Mouse (Mus musculus): ENCODE measurements at regions not wholly inside any gene's neighbourhood (a gene's known extent, or its start where the extent isn't known, plus 50 kb on each side); places are given as distances from the start of the nearest gene placed in this dataset.

GRCm38 (mm10) chr15:39998063-39998462, 136.1 kb upstream of the 9330182O14Rik start:
- H3K27ac ChIP-seq (ENCODE audit: low read length): no peak overlapping the region
- H3K36me3 ChIP-seq (ENCODE audit: control insufficient read depth, insufficient read depth, low read length): no peaks in the 10 kb centered on the region
- no peaks in the 10 kb centered on the region for H3K4me1 ChIP-seq (ENCODE audit: control insufficient read depth, insufficient read depth, low read length)
- no peak for ATAC-seq (ENCODE audit: insufficient read depth, low FRiP score)
- 45% methylated on average over 5 of the region's 5 CpGs for WGBS
- H3K9me3 ChIP-seq (replicated peaks; ENCODE audit: control insufficient read depth, low read length): no peaks in the 10 kb centered on the region
- H3K4me2 ChIP-seq (ENCODE audit: low read depth, low read length): no peak overlapping the region
- H3K9ac ChIP-seq (ENCODE audit: low read length): no peak overlapping the region
- no peak overlapping the region for H3K4me3 ChIP-seq (replicated peaks; ENCODE audit: low read length)
- no peaks in the 10 kb centered on the region for H3K27me3 ChIP-seq (ENCODE audit: control insufficient read depth, insufficient read depth, low read length)

- WGBS: 46% methylated on average over 5 of the region's 5 CpGs
- Histone ChIP-seq H3K4me3 (replicated peaks; ENCODE audit: low read length) (no peak overlapping the region), H3K4me2 (ENCODE audit: low read depth, low read length) (no peak overlapping the region), H3K4me1 (ENCODE audit: control insufficient read depth, insufficient read depth, low read length) (no peaks in the 10 kb centered on the region), H3K27me3 (ENCODE audit: control insufficient read depth, insufficient read depth, low read length) (no peaks in the 10 kb centered on the region), H3K9ac (ENCODE audit: low read length) (no peak overlapping the region), H3K36me3 (ENCODE audit: control insufficient read depth, insufficient read depth, low read length) (no peaks in the 10 kb centered on the region), H3K9me3 (replicated peaks; ENCODE audit: control insufficient read depth, low read length) (no peaks in the 10 kb centered on the region), H3K27ac (ENCODE audit: low read length) (no peak overlapping the region)
- no peak for ATAC-seq (ENCODE audit: insufficient read depth, low FRiP score)
Measured at GRCm38 (mm10) chr15:40000022-40000421, 134.1 kb upstream of the 9330182O14Rik start.

- no peak overlapping the region for H3K4me2 ChIP-seq (ENCODE audit: low read depth, low read length)
- H3K27ac ChIP-seq (ENCODE audit: low read length): no peak overlapping the region
- no peak for ATAC-seq (ENCODE audit: insufficient read depth, low FRiP score)
- 76% methylated on average over 16 of the region's 16 CpGs for WGBS
- no peak overlapping the region for H3K9ac ChIP-seq (ENCODE audit: low read length)
- no peak overlapping the region for H3K4me3 ChIP-seq (replicated peaks; ENCODE audit: low read length)
- H3K4me1 ChIP-seq (ENCODE audit: control insufficient read depth, insufficient read depth, low read length): 0 out of 2 replicates have a peak, but pooled peaks cover 5% of the 10 kb centered on the region
- no peaks in the 10 kb centered on the region for H3K9me3 ChIP-seq (replicated peaks; ENCODE audit: control insufficient read depth, low read length)
- no peaks in the 10 kb centered on the region for H3K27me3 ChIP-seq (ENCODE audit: control insufficient read depth, insufficient read depth, low read length)
- no peaks in the 10 kb centered on the region for H3K36me3 ChIP-seq (ENCODE audit: control insufficient read depth, insufficient read depth, low read length)
Measured at GRCm38 (mm10) chr15:40005096-40005495, 129.1 kb upstream of the 9330182O14Rik start.

- 9% methylated on average over 5 of the region's 5 CpGs for WGBS
- peak; percentile 40; the same call in 1 of the 2 replicates for ATAC-seq (ENCODE audit: insufficient read depth, low FRiP score)
- no peaks in the 10 kb centered on the region for H3K36me3 ChIP-seq (ENCODE audit: control insufficient read depth, insufficient read depth, low read length)
- no peak overlapping the region for H3K27ac ChIP-seq (ENCODE audit: low read length)
- H3K9ac ChIP-seq (ENCODE audit: low read length): no peak overlapping the region
- no peaks in the 10 kb centered on the region for H3K27me3 ChIP-seq (ENCODE audit: control insufficient read depth, insufficient read depth, low read length)
- no peaks in the 10 kb centered on the region for H3K9me3 ChIP-seq (replicated peaks; ENCODE audit: control insufficient read depth, low read length)
- H3K4me2 ChIP-seq (ENCODE audit: low read depth, low read length): no peak overlapping the region
- H3K4me1 ChIP-seq (ENCODE audit: control insufficient read depth, insufficient read depth, low read length): 0 out of 2 replicates have a peak, but pooled peaks cover 5% of the 10 kb centered on the region
- no peak overlapping the region for H3K4me3 ChIP-seq (replicated peaks; ENCODE audit: low read length)
Measured at GRCm38 (mm10) chr15:40007844-40008243, 126.3 kb upstream of the 9330182O14Rik start.

GRCm38 (mm10) chr15:40013833-40014232, 120.3 kb upstream of the 9330182O14Rik start:
- H3K9ac ChIP-seq (ENCODE audit: low read length): no peak overlapping the region
- no peak overlapping the region for H3K4me2 ChIP-seq (ENCODE audit: low read depth, low read length)
- no peaks in the 10 kb centered on the region for H3K36me3 ChIP-seq (ENCODE audit: control insufficient read depth, insufficient read depth, low read length)
- no peak overlapping the region for H3K27ac ChIP-seq (ENCODE audit: low read length)
- no peak overlapping the region for H3K4me3 ChIP-seq (replicated peaks; ENCODE audit: low read length)
- H3K27me3 ChIP-seq (ENCODE audit: control insufficient read depth, insufficient read depth, low read length): no peaks in the 10 kb centered on the region
- ATAC-seq (ENCODE audit: insufficient read depth, low FRiP score): no peak
- H3K4me1 ChIP-seq (ENCODE audit: control insufficient read depth, insufficient read depth, low read length): peaks cover 9% of the 10 kb centered on the region
- 93% methylated on average over 3 of the region's 3 CpGs for WGBS
- H3K9me3 ChIP-seq (replicated peaks; ENCODE audit: control insufficient read depth, low read length): no peaks in the 10 kb centered on the region

- H3K27me3 ChIP-seq (ENCODE audit: control insufficient read depth, insufficient read depth, low read length): no peaks in the 10 kb centered on the region
- WGBS: 74% methylated on average over 2 of the region's 2 CpGs
- no peak for ATAC-seq (ENCODE audit: insufficient read depth, low FRiP score)
- H3K4me2 ChIP-seq (ENCODE audit: low read depth, low read length): no peak overlapping the region
- no peak overlapping the region for H3K27ac ChIP-seq (ENCODE audit: low read length)
- no peak overlapping the region for H3K4me3 ChIP-seq (replicated peaks; ENCODE audit: low read length)
- no peak overlapping the region for H3K9ac ChIP-seq (ENCODE audit: low read length)
- no peaks in the 10 kb centered on the region for H3K9me3 ChIP-seq (replicated peaks; ENCODE audit: control insufficient read depth, low read length)
- no peaks in the 10 kb centered on the region for H3K36me3 ChIP-seq (ENCODE audit: control insufficient read depth, insufficient read depth, low read length)
- H3K4me1 ChIP-seq (ENCODE audit: control insufficient read depth, insufficient read depth, low read length): peaks cover 9% of the 10 kb centered on the region
Measured at GRCm38 (mm10) chr15:40017019-40017418, 117.1 kb upstream of the 9330182O14Rik start.

- Histone ChIP-seq H3K36me3 (ENCODE audit: control insufficient read depth, insufficient read depth, low read length) (no peaks in the 10 kb centered on the region), H3K4me2 (ENCODE audit: low read depth, low read length) (peak overlapping the region; percentile 45), H3K9me3 (replicated peaks; ENCODE audit: control insufficient read depth, low read length) (no peaks in the 10 kb centered on the region), H3K27me3 (ENCODE audit: control insufficient read depth, insufficient read depth, low read length) (no peaks in the 10 kb centered on the region), H3K27ac (ENCODE audit: low read length) (no peak overlapping the region), H3K4me3 (replicated peaks; ENCODE audit: low read length) (no peak overlapping the region), H3K9ac (ENCODE audit: low read length) (no peak overlapping the region), H3K4me1 (ENCODE audit: control insufficient read depth, insufficient read depth, low read length) (peaks cover 9% of the 10 kb centered on the region)
- no peak for ATAC-seq (ENCODE audit: insufficient read depth, low FRiP score)
- 26% methylated on average over 6 of the region's 6 CpGs for WGBS
Measured at GRCm38 (mm10) chr15:40017597-40017996, 116.6 kb upstream of the 9330182O14Rik start.

- H3K4me1 ChIP-seq (ENCODE audit: control insufficient read depth, insufficient read depth, low read length): peaks cover 9% of the 10 kb centered on the region
- H3K36me3 ChIP-seq (ENCODE audit: control insufficient read depth, insufficient read depth, low read length): no peaks in the 10 kb centered on the region
- H3K9ac ChIP-seq (ENCODE audit: low read length): peak overlapping the region; percentile 19; the same call in 1 of the 2 replicates
- H3K9me3 ChIP-seq (replicated peaks; ENCODE audit: control insufficient read depth, low read length): no peaks in the 10 kb centered on the region
- WGBS: 22% methylated on average over 12 of the region's 12 CpGs
- ATAC-seq (ENCODE audit: insufficient read depth, low FRiP score): no peak
- H3K27ac ChIP-seq (ENCODE audit: low read length): no peak overlapping the region
- peak overlapping the region; percentile 45 for H3K4me2 ChIP-seq (ENCODE audit: low read depth, low read length)
- peak overlapping the region; percentile 10; the same call in 1 of the 2 replicates for H3K4me3 ChIP-seq (replicated peaks; ENCODE audit: low read length)
- no peaks in the 10 kb centered on the region for H3K27me3 ChIP-seq (ENCODE audit: control insufficient read depth, insufficient read depth, low read length)
Measured at GRCm38 (mm10) chr15:40018047-40018791, 115.9 kb upstream of the 9330182O14Rik start.

GRCm38 (mm10) chr15:40018792-40019151, 115.4 kb upstream of the 9330182O14Rik start:
- 40% methylated on average over 8 of the region's 8 CpGs for WGBS
- Histone ChIP-seq H3K4me3 (replicated peaks; ENCODE audit: low read length) (no peak overlapping the region), H3K4me2 (ENCODE audit: low read depth, low read length) (no peak overlapping the region), H3K9me3 (replicated peaks; ENCODE audit: control insufficient read depth, low read length) (no peaks in the 10 kb centered on the region), H3K4me1 (ENCODE audit: control insufficient read depth, insufficient read depth, low read length) (peaks cover 9% of the 10 kb centered on the region), H3K27me3 (ENCODE audit: control insufficient read depth, insufficient read depth, low read length) (no peaks in the 10 kb centered on the region), H3K27ac (ENCODE audit: low read length) (no peak overlapping the region), H3K36me3 (ENCODE audit: control insufficient read depth, insufficient read depth, low read length) (no peaks in the 10 kb centered on the region), H3K9ac (ENCODE audit: low read length) (no peak overlapping the region)
- ATAC-seq (ENCODE audit: insufficient read depth, low FRiP score): no peak

Measured in stomach, embryonic 16.5 days (tissue).